Mouse (Mus musculus): ENCODE measurements around the gene Tssk3.

DNA sequence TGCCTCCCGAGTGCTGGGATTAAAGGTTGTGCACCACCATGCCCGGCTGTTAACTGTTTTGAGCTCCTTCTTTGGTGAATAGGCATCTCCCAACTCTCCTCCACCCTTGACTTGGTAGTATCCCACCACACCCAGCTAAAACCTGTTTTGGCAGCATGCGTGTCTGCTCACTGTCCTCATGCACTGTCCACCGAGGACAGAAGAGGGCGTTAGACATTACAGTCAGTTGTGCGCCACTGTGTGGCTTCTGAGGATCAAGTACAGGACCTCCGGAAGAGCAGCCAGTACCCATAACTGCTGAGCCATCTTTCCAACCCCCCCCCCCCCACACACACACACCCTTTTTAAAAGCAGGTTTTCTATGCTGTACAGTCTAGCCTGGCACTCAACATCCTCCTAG lies 3.9 kb upstream of the Tssk3 start:
- TF ChIP-seq FLI1 (IDR thresholded peaks at IDR 0.05; ENCODE audit: low read length) (no peak), GATA1 (IDR thresholded peaks at IDR 0.05; ENCODE audit: borderline replicate concordance, low read length) (no peak)

Measured in megakaryocyte, embryonic 14.5 days (primary cell).